Mouse (Mus musculus) left cerebral cortex, postnatal 4 days (tissue): ENCODE measurements around the gene Gfap. TPM values are rescaled to one million over a fixed set of nuclear protein-coding genes. Genes with fewer than 3 reads are reported as not detected.

Experiments used
- DNase-seq: peaks from one replicate; pipeline ENCODE4 v3.0.0-alpha.2; 2022
- intact Hi-C: fragments of 180-260 bp; cut with DNase I; formaldehyde crosslinking; loops from one replicate; pipeline ENCODE4 v1.15.1; 2025
- total RNA-seq, 2 experiments: library from RNA; stranded (reverse); gene quantifications; 2 replicates each; pipeline ENCODE4 v1.2.3; 2021

Gene Gfap
- total RNA-seq = 10 to 100 TPM; 37.2 to 56.0 TPM

DNA sequence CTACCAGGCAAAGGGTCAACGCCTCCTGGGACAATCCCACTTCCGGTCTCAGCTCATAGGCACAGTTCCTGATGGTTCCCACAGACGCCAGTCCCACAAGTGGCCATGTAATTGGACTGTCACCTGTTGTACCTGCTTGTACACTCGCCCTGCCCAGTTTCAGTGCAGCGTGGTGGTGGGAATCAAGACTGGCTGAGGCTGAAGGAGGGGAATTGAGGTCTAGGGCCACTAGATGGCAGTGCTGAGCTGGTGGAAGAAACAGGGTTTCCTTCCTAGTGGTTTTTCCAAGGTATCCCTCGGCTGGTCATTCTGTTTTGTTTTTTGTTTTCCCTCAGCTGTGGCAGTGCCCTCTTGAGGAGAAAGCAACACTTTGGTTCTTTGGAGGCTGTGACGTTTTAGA, at the start of gene Gfap:
Gfap (minus strand) TSS at position 150 of the 400 bp plus-strand sequence.
- DNase-seq = peak; percentile 91
- intact Hi-C loops = loop anchor here (2.0 to 10.0 kb wide), 2 partner anchors 92 to 154 kb away; no protein-coding TSS in a partner anchor

- intact Hi-C loops = no loop called here
- DNase-seq = peak; percentile 70
Measured at GRCm38 (mm10) chr11:102948043-102948961, 47.6 kb upstream of the Gfap start.

DNA sequence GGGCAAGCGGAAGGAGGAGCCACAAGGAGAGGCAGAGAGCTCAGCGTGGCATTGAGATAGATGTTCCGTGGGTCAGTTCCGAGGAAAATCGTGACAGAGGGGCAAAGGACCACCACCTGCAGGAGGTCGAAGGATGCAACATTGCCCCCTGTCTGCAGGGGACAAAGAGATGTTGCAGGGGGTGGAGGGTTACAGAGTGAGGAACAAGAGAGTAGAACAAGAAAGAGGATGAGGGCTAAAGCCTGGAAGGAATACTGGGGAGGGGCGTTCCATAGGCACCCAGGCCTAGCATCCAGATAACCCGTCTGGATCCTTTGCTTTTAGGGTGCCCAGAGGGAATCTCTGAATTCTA, 46.3 kb upstream of the Gfap start:
- intact Hi-C loops = no loop called here
- DNase-seq = no peak

- DNase-seq = peak; percentile 92
- intact Hi-C loops = no loop called here
Measured at GRCm38 (mm10) chr11:102946265-102946991, 45.7 kb upstream of the Gfap start, which contains the start of gene C1ql1. C1ql1 (minus strand) TSS chr11:102946688.

GRCm38 (mm10) chr11:102945306-102946264, 44.9 kb upstream of the Gfap start:
- DNase-seq = no peak
- intact Hi-C loops = no loop called here

- intact Hi-C loops = no loop called here
- no peak for DNase-seq
Measured at GRCm38 (mm10) chr11:102941236-102941635, 40.5 kb upstream of the Gfap start.

GRCm38 (mm10) chr11:102939024-102939675, 38.4 kb upstream of the Gfap start:
- no peak for DNase-seq
- intact Hi-C loops = no loop called here

GRCm38 (mm10) chr11:102937529-102938182, 36.9 kb upstream of the Gfap start:
- peak; percentile 70 for DNase-seq
- intact Hi-C loops = no loop called here

DNA sequence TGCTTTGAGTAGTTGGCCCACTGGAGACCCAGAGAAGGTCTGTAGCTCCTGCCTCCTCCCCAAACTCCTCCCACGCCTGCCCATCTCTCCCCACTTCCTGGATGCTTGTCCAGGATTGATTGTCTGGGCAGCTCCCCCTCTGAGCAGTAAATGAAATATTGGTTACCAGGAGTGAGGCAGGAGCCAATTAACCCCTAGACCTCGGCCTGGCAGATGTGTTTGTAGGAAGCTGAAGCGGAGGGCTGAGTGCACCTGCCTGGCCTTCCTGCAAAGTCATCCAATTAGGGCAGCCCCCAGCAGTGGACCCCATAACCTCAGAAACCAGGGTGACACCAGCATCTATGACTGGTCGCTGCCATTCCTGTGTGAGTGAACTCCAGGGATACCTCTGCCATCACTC, 35.6 kb upstream of the Gfap start:
- DNase-seq = no peak
- intact Hi-C loops = no loop called here

DNA sequence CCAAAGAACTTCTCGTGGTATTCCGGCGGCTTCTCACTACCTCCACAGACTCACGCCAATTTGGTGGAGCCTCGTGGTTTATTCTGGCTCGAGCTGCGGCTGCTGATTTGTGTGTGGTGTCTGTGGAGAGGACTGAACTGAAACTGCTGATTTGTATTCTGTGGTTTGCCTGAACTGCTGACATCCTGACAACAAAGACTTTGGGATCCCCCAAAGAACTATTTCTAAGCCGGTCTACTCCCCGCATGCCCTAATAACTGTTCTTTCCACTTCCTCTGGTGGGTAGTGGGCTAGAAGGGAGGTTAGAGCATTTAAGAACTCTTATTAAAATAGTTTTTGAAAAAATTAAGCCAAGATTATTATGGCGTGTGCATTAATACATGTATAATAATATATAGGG, 30.0 kb upstream of the Gfap start:
- intact Hi-C loops = no loop called here
- DNase-seq = no peak

DNA sequence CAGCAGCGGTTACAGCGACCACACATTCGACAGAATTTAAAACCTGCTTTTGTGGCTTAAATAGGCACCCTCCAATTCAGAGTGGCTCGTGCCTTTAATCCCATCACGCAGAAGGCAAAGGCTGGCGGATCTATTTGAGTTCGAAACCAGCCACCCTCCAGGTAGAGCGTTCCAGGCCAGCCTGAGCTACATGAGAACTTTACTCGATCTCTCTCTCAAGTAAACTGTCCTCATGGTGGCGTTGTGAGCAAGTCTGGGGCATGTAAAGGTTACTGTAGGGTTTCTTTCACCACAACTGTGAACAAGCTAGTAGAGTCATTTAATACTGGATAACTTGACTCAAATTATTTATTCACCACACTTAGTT, 24.6 kb upstream of the Gfap start:
- peak; percentile 61 for DNase-seq
- intact Hi-C loops = no loop called here

GRCm38 (mm10) chr11:102924557-102925350, 24.0 kb upstream of the Gfap start, which contains the start of gene Kif18b:
Kif18b (minus strand) TSS chr11:102925124.
- intact Hi-C loops = no loop called here

DNA sequence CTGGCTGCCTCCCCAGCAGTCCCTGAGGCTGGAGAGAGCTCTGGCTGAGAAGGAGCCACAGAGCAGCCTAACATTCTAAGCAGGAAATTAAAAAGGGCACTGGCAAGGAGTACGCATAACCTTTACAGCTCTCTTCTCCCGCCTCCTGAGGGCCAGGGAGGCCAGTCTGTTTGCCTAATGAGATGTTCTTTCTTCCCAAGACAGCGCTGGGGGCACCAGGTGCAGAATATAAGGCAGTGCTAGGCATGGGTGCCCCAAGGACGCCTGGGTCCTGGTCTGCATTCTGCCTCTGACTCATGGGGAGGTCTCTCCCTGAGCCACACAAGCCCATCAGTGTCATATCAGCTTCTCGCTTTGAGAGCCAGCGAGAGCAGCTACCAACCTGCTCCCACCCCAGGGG, 20.8 kb upstream of the Gfap start:
- intact Hi-C loops = no loop called here
- no peak for DNase-seq

More at GRCm38 (mm10) chr11:102924557-102925350, 24.0 kb upstream of the Gfap start, which contains the start of gene Kif18b:
- peak; percentile 98 for DNase-seq

DNA sequence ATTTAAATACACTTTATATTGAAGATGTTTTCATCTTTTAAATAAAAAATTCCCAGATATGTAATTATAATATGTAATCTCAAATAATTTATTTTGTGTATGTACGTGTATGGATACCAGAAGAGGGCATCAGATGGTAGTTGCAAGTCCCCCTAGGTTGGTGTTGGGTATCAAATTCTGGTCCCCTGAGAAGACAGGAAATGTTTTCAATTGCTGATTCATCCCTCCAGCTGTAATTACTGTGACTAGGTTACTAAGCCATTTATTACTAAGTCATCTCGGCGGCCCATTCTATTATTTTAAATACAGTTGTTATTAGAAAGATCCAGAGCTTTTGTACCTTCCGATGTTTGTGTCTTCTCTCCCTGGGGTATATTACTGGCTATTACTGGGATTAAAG, 17.4 kb upstream of the Gfap start:
- intact Hi-C loops = no loop called here
- DNase-seq = no peak

DNA sequence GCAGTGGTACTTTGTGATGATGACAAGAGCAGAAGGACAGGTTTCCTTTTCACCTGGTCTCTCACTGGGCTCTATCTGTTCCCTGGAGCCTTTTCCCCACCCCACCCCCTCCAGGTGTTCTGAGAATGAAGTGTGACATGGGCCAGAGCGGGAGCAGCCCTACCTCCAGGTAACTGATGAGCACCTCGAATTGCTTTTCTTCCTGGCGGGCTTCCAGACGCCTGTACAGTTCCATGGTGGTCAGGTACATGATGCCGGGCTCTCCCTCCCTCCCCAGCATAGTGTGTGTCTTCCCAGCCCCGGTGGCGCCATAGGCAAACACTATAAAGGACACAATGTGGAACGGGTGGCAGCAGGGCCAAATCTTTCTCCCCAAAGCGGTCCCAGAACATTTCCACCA, 14.7 kb upstream of the Gfap start:
- intact Hi-C loops = no loop called here
- DNase-seq = no peak

- DNase-seq = no peak
- intact Hi-C loops = no loop called here
Measured at GRCm38 (mm10) chr11:102911376-102911775, 10.7 kb upstream of the Gfap start.

DNA sequence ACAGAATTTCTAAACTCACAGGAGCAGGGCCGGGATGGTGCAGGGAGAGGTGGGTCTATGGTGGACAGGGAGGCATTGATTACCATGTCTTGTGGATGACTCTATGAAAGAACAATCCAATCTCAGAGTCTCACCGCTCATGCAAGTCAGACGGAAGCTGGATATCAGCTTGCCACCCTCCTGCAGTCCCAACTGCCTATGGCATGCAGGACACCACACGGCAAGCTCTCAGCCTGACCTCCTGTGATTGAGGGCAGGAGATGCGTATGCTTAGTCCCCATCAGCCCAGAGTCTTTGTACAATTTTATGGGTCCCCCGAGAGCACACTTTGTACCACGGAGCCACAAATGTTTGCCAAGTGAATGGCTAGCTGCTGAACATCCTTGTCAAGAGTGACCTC, 2.9 kb upstream of the Gfap start:
- no peak for DNase-seq
- intact Hi-C loops = loop anchor here (10.0 kb wide), 1 partner anchor 151 kb away; no protein-coding TSS in a partner anchor

- no peak for DNase-seq
- intact Hi-C loops = loop anchor here (10.0 kb wide), 1 partner anchor 153 kb away; no protein-coding TSS in a partner anchor
Measured at GRCm38 (mm10) chr11:102902107-102902506, 1.4 kb upstream of the Gfap start.
